Mouse (Mus musculus): ENCODE measurements at regions not wholly inside any gene's neighbourhood (a gene's known extent, or its start where the extent isn't known, plus 50 kb on each side); places are given as distances from the start of the nearest gene placed in this dataset.

DNA sequence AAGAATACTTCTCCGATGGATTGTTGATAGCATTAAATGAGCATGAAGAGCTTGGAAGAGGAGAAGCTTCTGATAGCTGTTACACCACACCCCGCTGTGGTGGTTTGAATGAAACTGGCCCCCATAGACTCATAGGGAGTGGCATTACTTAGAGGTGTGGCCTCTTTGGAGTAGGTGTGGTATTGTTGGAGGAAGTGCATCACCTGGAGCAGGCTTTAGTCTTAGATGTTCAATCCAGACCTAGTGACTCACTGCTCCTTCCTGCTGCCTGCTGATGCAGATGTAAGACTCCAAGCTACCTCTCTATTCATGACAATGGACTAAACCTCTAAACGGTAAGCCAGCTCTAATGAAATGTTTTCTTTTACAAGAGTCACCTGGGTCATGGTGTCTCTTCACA lies 237.1 kb upstream of the Mpped2 start:
- DNase-seq (ENCODE audit: low spot score): no peak

DNA sequence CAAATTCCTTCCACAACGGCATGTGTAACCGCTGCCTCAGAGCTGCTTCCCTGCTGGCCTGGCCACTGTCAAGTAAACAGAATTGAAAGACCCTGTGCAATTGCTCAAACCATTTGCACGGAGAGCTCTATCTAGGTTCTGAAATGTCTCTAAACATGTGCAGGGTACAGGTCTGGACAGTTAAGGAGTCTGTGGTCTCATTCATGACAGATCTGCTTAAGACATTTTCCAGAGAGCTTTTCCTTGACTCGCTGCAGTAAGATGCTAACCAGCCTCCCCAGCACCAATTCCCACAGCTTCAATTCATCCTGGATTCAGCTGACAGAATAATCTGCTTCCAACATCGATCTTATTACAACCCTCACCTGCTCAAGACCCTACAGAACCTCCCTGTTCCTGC lies 235.1 kb upstream of the Mpped2 start:
- DNase-seq (ENCODE audit: low spot score): no peak

DNA sequence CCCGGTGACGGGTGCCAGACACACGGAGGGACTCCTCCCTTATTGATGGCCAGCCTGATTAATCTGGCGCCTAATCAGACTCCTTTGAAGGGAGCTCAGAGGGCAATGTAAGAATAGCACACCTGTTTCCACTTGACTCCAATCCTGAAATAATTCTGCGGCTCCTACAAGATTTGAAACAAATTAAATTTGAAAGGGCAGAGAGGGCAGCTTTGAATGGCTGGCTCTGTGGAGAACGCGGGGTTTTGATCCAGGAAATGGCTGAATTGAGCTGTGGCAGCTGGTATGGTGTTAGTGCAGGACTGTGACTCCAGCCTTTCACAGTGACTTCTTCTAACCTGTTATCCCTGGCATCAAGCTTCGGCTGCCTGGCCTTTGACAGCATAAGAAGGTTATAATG lies 232.0 kb upstream of the Mpped2 start:
- no peak for DNase-seq (ENCODE audit: low spot score)

DNA sequence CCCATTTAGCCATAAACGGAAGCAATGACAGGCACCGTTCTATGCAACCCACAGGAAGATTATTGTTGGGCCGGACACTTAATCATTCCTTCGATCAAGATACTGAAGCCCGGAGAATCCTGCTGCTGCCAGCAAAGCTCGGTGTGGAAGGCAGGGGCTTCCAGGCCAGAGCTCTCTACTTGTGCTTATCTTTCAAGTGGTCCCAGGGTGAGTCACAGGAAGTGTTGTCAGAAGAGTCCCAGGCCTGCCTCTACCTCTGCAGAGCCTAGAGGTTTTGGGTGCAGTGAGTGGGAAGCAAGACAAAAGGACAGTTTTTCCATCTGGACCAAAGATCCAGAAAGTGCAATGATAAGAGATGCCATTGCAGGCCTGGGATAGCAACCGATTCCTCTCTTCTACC lies 231.6 kb upstream of the Mpped2 start:
- DNase-seq (ENCODE audit: low spot score): no peak

DNA sequence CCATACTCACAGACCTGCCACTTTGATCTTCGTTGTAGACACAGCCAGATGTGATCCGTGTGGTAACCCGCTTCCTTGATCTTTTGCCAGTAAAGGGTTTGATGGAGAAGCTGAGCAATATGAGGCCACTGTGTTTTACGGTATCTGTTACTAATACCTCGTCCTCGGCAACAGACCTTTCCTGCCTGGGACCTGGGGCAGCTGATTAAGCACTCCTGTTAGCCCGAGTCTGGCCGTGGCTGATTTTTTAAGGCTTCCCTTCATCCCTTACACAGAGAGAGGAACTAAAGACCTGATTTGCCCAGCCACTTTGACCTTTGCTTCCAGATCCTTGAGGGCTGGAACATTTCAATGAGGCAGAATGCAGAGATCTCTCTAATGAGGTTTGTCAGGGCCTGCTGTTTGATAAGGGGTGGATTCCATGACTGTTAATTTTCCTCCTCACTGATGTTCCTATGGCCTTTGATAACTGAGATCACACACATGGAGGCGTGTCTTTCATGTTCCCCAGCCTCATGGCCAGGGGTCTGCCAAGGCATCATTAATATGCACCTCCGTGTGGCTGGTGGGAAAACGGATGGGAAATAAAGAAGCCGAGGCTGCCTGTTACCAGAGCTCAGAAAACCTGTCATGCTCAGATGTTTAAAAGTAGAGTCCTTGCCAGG lies 231.0 kb upstream of the Mpped2 start:
- no peak for DNase-seq (ENCODE audit: low spot score)

DNA sequence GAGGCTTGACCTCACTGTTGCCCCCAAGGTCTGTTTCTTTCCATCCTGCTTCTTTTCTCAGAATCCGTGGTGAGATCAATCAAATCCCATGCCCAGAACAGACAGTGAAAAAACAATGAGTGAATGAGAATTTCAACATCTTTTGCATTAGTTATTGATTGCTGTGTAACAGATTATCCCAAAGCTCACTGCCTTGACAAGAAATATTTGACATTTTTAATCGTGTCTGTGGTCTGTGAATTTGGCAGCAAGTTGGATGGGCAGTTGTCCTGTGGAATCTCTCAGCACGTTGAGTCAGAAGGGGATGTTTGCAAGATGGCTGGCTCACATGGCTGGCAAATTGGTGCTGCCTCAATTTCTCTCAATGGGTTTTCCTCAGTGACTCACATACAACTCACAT lies 228.0 kb upstream of the Mpped2 start:
- DNase-seq (ENCODE audit: low spot score): no peak

DNA sequence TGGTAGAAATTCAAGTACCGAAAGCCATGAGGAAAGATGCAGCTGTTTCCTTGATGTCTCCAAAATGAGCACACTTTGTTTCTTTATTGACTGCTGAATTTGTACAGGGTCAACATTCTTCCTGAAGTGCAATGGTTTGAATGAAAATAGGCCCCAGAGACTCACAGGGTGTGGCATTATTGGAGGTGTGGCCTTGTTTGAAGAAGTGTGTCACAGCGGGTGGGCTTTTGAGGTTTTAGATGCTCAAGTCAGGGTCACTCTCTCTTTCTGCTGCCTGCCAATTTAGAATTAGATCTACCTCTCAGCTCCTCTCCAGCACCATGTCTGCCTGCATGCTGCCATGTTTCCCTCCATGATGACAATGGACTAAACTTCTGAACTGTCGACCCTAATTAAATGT lies 227.2 kb upstream of the Mpped2 start:
- DNase-seq (ENCODE audit: low spot score): no peak

DNA sequence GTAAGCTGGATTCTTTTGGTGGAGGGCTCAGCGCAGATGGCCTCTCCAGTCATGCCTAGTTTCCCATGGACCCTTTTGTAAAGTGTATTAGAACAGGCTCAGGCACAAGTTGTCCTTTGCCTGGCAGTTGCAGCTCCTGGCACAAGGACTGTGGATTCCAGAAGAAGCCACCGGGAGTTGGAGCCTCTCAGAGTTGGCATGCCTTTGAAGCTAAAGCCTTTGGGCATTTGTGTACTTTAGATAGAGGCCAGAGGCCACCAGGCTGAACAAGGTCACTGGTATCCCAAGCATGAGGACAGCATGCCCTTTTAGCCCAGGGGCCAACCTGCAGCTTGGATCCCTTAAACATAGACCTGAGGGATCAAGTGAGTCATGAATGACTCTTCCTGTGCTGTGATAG lies 223.9 kb upstream of the Mpped2 start:
- no peak for DNase-seq (ENCODE audit: low spot score)

DNA sequence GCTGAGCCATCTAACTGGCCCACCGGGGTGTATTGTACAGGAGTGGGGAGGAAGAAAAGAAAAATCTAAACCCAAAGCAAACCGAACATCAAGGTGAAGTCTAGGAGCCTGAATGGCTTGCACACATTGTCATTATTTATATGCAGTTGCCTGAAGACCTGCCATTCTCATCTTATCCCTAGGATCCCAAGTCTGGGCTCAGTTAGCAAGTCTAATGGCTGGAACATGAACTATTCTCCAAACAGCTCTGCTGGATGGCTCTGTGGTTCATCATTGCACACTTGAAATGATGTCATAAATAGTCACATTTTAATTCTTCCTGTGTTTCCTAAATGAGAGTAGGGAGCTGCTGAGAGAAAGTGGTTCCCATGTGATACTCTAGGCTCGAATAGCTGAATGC lies 219.6 kb upstream of the Mpped2 start:
- no peak for DNase-seq (ENCODE audit: low spot score)

DNA sequence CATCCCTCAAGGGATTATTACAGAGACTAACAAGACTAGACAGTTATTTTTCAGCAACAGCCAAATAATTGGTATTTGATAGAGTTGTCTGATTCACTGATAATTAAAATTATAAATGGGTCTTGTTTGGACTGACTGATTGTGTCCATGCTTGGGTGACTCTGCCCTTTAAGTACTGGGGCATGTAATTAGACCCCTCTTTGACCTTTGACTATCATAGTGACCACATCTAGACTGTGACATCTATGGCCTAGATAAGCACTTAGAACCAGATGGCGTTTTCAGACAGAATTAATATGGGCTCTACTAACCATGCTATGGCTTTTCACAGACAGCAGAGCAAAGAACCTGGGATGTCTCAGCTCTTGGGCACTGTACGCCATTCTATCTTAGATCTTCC lies 215.1 kb upstream of the Mpped2 start:
- no peak for DNase-seq (ENCODE audit: low spot score)

DNA sequence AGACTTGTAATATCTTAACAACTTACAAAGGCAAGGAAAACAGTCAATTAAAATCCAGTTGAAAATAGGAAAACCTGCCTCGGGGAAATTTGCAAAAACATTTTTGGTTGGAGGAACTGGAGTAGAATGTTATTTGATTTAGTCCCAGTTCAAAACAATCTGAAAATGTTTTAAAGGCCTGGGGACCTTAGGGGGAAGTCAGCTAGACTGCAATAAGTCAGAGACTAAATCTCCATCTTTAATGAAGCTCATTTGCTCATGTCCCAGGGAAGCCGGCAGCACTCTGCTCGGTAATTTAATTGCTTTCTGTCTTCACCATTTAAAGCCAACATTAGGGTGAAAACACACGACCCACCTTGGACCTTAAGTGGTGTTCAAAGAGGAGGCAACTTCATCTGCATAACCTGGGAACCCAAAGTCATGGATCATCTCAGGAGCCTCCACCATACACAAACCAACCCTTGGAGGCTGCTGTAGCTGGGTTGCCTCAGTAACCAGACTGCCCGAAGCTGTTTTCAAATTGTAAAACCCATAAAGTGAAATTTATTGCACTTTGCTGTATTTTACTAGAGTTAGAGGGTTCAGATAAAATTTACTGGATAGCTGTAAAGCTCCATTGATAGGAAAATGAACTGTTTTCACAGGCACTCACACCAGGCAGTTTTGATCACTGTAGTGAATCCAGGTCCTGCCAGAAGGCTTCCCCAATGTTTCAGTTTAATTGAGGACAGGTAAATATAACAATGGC lies 205.6 kb upstream of the Mpped2 start:
- no peak for DNase-seq (ENCODE audit: low spot score)

DNA sequence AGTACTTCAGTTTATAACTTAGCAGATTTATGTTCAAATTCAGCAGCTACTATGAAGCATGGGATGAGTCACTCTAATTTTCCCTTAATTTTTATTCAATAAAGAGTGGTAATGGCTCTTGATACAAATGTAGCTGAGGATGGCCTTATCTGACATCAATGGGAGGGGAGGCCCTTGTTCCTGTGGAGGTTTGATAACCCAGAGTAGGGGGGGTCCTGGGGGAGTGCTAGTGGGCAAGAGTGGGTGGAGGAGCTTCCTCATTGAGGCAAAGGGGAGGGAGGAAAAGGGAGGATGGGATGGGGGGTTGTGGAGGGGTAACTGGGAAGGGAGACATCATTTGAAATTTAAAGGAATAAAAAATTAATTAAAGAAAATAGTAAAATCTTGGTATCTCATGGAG lies 194.3 kb upstream of the Mpped2 start:
- DNase-seq (ENCODE audit: low spot score): no peak

DNA sequence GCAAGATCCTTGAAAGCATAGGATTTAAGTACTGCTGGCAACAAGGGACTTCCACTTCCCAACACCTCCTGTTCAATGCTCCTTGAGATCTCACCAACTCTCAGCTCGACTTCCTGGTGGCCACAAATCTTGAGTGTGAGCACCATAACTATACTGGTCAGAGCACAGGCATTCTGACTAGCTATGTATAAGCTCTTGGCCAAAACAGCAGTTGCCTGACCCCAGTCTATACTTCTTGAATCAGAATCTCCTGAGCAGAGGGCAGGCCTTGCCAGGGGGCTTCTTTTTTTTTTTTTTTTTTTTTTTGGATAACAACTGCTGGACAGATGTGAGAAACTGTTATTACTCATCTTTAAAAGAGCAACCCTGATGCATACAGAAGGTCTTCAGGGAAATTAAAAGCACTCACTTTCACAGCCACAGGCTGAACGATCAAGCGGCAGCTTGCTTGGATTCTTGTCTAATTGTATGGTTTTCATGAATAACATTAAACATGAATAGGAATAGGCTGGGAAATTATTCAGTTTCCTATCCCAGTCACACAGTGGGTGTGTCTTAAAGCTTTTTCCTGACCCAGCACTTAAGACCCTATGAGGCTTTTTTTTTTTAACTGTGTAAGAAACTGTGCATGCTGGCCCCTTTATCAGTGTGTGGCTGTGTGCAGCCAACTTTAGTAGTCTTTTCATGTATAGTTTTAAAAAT lies 193.7 kb upstream of the Mpped2 start:
- DNase-seq (ENCODE audit: low spot score): no peak

DNA sequence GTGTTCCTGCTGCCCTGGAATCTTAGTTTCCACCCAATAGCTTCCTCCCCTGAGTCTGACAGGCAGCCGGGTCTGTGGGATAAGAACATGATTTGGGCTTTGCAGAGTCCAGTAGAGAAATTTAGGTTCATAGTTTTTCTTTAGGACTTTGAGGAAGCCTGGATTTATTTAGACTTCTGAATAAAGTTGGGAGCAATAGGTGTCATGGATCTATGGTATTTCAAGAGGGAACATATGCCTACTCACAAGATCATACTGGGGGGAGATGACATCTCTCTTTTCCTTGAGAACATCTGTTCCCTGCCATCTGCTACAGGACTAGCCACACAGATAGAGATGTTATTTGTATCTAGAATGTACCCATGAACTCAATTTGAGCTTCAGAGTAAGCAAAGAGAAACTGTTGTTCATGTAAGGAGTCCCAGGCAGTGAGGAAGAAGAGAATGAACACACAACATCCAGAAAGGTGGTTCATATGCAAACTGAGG lies 188.1 kb upstream of the Mpped2 start:
- peak; percentile 27 for DNase-seq (ENCODE audit: low spot score)

DNA sequence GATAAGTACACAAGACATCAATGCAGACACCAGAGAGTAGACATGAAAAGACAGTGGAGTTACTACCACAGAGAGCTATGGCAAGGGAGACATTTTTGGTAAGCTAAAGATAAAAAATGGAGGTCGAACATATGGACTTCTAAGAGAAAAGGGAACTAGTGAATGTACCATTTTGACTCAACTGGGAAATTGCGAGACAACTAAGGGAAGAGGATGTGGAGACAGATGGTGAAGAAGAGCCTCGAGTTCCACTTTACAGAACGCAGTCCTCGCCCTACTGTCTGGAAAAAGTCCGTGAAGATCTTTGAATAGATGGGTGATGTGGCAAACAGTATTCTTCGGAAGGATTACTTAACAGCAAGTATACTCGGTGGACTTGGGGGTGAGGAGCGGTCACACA lies 181.2 kb upstream of the Mpped2 start:
- DNase-seq (ENCODE audit: low spot score): peak; percentile 12

DNA sequence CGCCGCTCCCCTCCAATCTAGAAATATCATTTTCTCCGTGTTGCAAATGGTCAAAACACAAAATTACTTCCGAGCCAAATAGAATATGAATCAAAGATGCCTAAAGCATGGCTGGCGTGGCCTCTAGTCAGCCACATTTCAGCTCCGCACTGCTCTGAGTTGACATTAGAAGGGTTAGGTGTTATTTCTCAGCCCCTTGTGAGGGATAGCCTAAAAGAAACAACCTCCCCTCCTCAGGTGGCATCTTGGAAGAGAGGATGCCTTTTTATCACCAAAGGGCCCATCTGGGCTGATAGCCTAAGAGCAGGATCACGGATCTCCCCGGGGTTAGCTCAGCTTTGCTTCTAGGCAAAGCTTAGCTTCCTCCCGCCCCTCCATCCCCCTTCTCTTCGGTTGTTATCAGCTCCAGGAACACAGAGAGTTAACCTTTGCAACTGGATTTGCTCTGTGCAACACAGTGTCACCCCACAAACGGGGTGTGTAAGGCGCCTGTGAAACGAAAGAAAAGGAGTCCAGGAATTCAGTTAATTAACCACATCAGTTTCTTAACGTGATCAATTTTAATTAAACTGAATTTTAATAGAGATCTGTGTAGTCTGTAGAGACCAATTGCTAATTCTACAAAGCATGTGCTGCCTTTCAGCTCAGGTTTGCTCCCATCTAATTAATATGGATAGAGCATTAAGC lies 180.6 kb upstream of the Mpped2 start:
- DNase-seq (ENCODE audit: low spot score): no peak

DNA sequence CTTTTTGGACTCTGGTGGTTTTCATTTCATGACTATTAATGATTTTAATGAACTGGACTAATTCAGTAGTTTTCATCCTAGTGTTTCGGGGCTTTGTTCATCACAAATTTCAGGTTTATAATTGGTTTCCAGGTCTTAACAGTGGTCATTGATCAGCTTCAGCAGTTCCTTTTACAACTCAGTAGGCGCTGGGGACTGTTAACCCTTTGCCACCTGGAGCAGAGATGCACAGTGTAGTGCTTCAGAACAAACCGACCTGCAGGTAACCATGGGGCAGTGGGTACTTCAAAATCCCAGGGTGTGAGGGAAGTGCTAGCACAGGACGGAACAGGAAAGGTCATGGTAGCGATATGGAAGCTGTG lies 180.1 kb upstream of the Mpped2 start:
- DNase-seq (ENCODE audit: low spot score): no peak

DNA sequence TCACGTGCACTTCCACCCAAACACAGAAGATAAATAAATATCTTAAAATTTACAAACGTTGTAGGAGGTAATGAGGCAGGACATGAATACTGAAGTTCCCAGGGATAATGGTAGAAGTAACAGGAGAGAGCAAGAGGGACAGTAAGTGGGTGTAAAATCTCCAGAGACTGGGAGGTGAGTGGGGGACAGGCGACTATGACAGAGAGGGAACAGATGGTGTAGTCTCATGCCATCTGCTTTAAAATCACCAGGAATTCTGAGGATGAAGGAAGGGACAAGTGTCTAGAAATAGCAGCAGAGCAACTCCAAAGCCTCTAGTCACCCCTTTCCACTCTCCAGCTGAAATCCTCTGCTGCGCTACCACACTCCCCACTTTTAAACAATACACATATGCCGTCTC lies 175.8 kb upstream of the Mpped2 start:
- DNase-seq (ENCODE audit: low spot score): peak; percentile 54

DNA sequence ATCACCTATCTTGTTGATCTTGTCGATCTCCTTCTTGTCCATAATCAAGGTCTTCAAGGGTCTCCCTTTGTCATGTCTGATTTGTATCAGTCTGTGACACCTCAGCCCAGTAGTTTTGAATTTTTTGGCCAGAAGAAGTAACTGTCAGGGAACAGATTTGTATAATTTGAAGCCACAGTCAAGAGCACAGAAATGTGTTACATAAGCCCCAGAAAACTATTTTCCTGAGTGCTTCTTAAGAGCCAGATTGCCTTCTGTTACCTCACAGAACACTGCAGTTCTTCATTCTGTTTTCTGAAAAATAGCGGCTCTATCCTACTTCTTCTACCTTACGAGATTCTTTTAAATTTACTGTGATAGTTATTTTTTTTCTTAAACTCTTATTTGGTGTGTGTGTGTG lies 170.1 kb upstream of the Mpped2 start:
- DNase-seq (ENCODE audit: low spot score): no peak

DNA sequence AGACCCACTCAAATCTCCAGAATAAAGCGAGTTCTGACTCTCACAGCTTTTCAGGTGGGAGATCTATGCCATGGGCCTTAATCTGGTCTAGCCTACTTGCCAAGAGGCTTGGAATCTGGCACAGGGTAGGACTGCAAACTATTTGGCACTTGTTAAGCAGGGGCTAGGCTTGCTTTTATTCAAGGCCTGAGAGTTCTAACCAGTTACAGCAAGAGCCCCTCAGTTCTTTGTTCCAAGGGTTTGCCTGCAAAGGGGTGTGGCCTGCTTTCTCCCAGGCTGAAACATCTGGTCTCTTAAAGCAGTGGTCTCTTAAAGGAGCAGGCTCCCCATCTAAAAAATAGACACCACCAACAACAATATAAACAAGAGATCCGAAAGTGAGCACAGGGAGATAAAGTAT lies 166.1 kb upstream of the Mpped2 start:
- DNase-seq (ENCODE audit: low spot score): no peak

DNA sequence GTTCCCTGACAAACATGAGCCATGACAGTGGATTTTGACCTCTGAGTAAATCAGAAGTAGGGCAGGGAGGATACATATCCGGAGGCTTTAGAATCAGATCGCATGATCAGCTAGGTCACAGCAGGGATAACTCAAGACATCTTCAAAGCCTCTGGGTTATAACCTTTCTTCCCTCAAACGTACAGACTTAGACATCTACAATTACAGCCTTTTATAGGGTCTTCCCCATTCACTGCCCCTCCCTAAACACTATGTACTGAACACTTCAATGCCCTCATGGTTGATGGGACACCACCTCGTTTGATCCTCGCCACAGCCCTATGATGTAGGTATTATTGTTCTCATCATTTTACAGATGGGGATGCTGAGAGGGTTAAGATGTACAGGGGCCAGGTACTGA lies 163.8 kb upstream of the Mpped2 start:
- no peak for DNase-seq (ENCODE audit: low spot score)

DNA sequence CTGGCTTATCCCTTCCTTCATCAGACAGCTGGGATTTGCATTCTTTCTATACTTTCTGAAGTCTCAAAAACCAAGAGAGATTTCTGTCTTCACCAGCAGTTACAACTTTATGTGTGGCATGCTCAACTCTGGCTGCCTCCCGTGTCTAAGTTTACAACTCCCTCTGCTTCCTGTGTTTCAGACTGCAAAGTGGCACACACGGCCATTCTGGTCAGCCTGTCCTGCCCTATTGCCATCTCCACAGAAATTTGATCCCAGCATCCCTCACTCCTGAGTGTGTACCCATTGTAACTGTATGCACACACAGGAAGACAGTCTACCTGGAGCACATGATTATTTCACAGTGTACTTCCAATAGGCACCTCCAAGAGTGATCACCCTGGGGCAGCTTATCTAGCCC lies 163.3 kb upstream of the Mpped2 start:
- no peak for DNase-seq (ENCODE audit: low spot score)

DNA sequence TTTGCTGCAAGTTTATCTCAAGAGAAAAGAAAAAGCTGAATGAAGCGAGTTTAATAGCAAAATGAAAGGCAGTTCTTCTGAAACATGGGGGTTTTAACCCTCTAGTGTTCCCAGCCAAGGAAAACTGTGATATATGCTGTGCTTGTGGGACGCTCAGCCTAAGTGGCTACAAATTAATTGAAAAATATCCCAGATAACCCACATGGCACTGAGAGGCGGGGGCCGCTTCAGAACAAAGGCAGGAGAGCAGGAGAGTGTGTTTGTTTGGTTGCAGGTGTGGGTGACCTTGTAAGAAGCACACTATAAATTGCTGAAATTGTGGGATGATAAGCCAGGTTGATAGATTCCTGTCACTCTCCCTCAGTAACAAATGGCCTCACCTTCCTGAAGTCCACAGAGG lies 154.7 kb upstream of the Mpped2 start:
- DNase-seq (ENCODE audit: low spot score): no peak

All from left cerebral cortex, adult 11 months (tissue).